Mouse (Mus musculus): ENCODE results near the gene Gcn1l1. TPM values are rescaled to one million over a fixed set of nuclear protein-coding genes. Genes with fewer than 3 reads are reported as not detected.
A peak's percentile ranks its signal among the peaks of the same experiment; 100 is the strongest.

Gcn1l1 gene
- polyA plus RNA-seq, 1 experiment from 2014 or later = 35.1 TPM

DNA sequence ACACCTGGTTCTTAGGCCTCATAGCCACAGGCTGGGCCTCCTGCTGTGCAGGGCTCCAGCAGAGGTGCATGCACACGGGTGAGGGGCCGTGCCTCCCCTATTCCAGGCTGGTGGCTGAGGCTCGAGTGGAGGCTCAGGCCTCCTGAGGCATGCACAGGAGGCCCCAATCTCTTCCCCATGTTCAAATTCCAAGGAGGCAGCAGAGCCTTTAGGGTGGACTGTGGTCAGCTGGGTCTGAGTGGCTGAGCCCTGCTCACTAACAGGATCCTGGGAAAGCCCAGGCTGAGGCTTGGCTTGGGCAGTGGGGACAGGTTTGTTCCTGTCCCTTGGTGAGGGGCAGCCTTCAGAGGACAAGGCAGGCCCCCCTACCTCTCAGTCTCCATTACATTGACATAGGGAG, 83.8 kb downstream of the Gcn1l1 start:
- Histone ChIP-seq H3K4me2 (ENCODE audit: low read depth, low read length) (no peak overlapping the region), H3K27me3 (ENCODE audit: control insufficient read depth, insufficient read depth, low read length) (no peaks in the 10 kb centered on the region), H3K36me3 (ENCODE audit: control insufficient read depth, insufficient read depth, low read length) (peaks cover 12% of the 10 kb centered on the region; the same call in 1 of the 2 replicates), H3K27ac (ENCODE audit: low read length) (no peak overlapping the region), H3K9me3 (replicated peaks; ENCODE audit: control insufficient read depth, low read length) (no peaks in the 10 kb centered on the region), H3K4me3 (replicated peaks; ENCODE audit: low read length) (no peak overlapping the region), H3K4me1 (ENCODE audit: control insufficient read depth, insufficient read depth, low read length) (0 out of 2 replicates have a peak, but pooled peaks cover 10% of the 10 kb centered on the region), H3K9ac (ENCODE audit: low read length) (no peak overlapping the region; the same call in 1 of the 2 replicates)
- 69% methylated on average over 3 of the region's 3 CpGs for WGBS
- no peak for ATAC-seq (ENCODE audit: insufficient read depth, low FRiP score)

GRCm38 (mm10) chr5:115649699-115650098, 84.6 kb downstream of the Gcn1l1 start:
- Histone ChIP-seq H3K4me3 (replicated peaks; ENCODE audit: low read length) (no peak overlapping the region), H3K27ac (ENCODE audit: low read length) (no peak overlapping the region), H3K9me3 (replicated peaks; ENCODE audit: control insufficient read depth, low read length) (no peaks in the 10 kb centered on the region), H3K9ac (ENCODE audit: low read length) (no peak overlapping the region), H3K4me1 (ENCODE audit: control insufficient read depth, insufficient read depth, low read length) (0 out of 2 replicates have a peak, but pooled peaks cover 10% of the 10 kb centered on the region), H3K4me2 (ENCODE audit: low read depth, low read length) (no peak overlapping the region), H3K36me3 (ENCODE audit: control insufficient read depth, insufficient read depth, low read length) (peaks cover 12% of the 10 kb centered on the region; the same call in 1 of the 2 replicates), H3K27me3 (ENCODE audit: control insufficient read depth, insufficient read depth, low read length) (no peaks in the 10 kb centered on the region)
- 83% methylated on average over 8 of the region's 8 CpGs for WGBS
- ATAC-seq (ENCODE audit: insufficient read depth, low FRiP score) = no peak

- WGBS = 91% methylated on average over 10 of the region's 10 CpGs
- ATAC-seq (ENCODE audit: insufficient read depth, low FRiP score) = no peak
Observed at GRCm38 (mm10) chr5:115650885-115651284, 85.8 kb downstream of the Gcn1l1 start.

DNA sequence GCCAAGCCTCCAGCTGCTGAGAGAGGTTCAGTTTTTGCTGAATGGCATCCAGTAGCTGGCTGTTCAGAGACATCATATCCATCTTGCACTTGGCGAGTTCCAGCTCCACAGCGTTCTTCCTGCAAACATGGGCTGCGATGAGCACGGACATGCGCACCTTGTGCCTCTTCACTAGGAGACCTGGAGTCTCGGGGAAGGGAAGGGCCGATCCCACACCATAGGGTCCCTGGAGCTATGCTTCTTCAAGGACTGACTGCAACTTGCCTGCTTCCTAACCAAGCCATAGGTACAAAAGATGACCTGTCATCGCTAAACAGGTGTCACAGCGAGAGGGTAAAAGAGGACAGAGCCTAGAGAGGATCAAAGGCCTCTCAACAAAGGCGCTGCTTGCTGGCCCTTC, 86.8 kb downstream of the Gcn1l1 start:
- Histone ChIP-seq H3K4me3 (replicated peaks; ENCODE audit: low read length) (0 out of 2 replicates have a peak overlapping the region, but pooled peaks have one; percentile 50), H3K36me3 (ENCODE audit: control insufficient read depth, insufficient read depth, low read length) (peaks cover 3% of the 10 kb centered on the region; the same call in 1 of the 2 replicates), H3K9me3 (replicated peaks; ENCODE audit: control insufficient read depth, low read length) (no peaks in the 10 kb centered on the region), H3K4me2 (ENCODE audit: low read depth, low read length) (peak overlapping the region; percentile 78), H3K4me1 (ENCODE audit: control insufficient read depth, insufficient read depth, low read length) (0 out of 2 replicates have a peak, but pooled peaks cover 10% of the 10 kb centered on the region), H3K27me3 (ENCODE audit: control insufficient read depth, insufficient read depth, low read length) (no peaks in the 10 kb centered on the region), H3K27ac (ENCODE audit: low read length) (peak overlapping the region; percentile 91; the same call in 1 of the 2 replicates), H3K9ac (ENCODE audit: low read length) (peak overlapping the region; percentile 75)
- WGBS = 84% methylated on average over 10 of the region's 10 CpGs
- ATAC-seq (ENCODE audit: insufficient read depth, low FRiP score) = no peak

More at GRCm38 (mm10) chr5:115650885-115651284, 85.8 kb downstream of the Gcn1l1 start:
- H3K36me3 ChIP-seq (ENCODE audit: control insufficient read depth, insufficient read depth, low read length) = peaks cover 3% of the 10 kb centered on the region; the same call in 1 of the 2 replicates
- H3K4me2 ChIP-seq (ENCODE audit: low read depth, low read length) = no peak overlapping the region
- no peak overlapping the region for H3K9ac ChIP-seq (ENCODE audit: low read length)
- no peaks in the 10 kb centered on the region for H3K27me3 ChIP-seq (ENCODE audit: control insufficient read depth, insufficient read depth, low read length)
- no peak overlapping the region for H3K4me3 ChIP-seq (replicated peaks; ENCODE audit: low read length)
- 0 out of 2 replicates have a peak, but pooled peaks cover 10% of the 10 kb centered on the region for H3K4me1 ChIP-seq (ENCODE audit: control insufficient read depth, insufficient read depth, low read length)
- no peak overlapping the region for H3K27ac ChIP-seq (ENCODE audit: low read length)
- no peaks in the 10 kb centered on the region for H3K9me3 ChIP-seq (replicated peaks; ENCODE audit: control insufficient read depth, low read length)

DNA sequence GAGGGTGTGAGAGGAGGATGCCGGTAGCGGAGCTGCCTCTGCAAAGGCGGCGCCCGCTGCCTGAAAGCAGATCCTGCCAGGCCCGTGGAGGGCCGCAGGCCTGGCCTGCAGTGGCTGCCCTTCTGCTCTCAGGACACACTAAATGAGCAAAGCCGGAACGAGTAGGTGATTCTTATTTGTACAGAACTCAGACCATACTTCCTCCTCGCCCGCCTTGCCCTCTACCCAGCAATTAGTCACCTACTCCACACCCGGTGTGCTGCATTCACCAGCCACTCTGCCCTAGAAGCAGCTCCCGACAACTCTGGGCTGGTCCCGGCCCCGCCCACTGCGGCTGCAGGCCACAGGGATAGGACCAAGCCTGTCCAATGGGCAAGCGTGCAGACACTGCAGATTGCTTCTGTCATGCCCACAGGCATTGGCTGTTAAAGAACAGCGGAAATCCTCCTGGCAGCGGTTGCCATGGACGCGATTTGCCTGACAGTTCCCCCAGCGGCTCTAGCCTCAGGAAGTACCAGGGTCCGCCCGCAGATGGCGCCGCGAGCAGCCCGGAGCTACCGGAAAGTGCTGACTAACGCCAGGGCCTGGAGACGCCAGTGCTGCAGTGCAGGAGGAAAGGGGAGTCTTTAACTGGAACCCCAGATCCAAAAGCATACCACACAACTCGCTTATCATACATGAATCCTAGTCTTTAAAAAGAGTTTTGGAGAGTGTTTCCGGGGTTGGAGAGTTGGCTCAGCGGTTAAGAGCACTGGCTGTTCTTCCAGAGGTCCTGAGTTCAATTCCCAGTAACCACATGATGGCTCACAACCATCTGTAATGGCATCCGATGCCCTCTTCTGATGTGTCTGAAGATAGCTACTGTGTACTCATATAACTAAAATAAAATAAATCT, 87.9 kb downstream of the Gcn1l1 start:
- peak overlapping the region; percentile 75 for H3K9ac ChIP-seq (ENCODE audit: low read length)
- no peaks in the 10 kb centered on the region for H3K27me3 ChIP-seq (ENCODE audit: control insufficient read depth, insufficient read depth, low read length)
- peak overlapping the region; percentile 91 for H3K27ac ChIP-seq (ENCODE audit: low read length)
- no peaks in the 10 kb centered on the region for H3K36me3 ChIP-seq (ENCODE audit: control insufficient read depth, insufficient read depth, low read length)
- 3% methylated on average over 35 of the region's 35 CpGs for WGBS
- peak overlapping the region; percentile 78 for H3K4me2 ChIP-seq (ENCODE audit: low read depth, low read length)
- ATAC-seq (ENCODE audit: insufficient read depth, low FRiP score) = peak; percentile 100
- H3K4me1 ChIP-seq (ENCODE audit: control insufficient read depth, insufficient read depth, low read length) = 0 out of 2 replicates have a peak, but pooled peaks cover 10% of the 10 kb centered on the region
- no peaks in the 10 kb centered on the region for H3K9me3 ChIP-seq (replicated peaks; ENCODE audit: control insufficient read depth, low read length)
- peak overlapping the region; percentile 50 for H3K4me3 ChIP-seq (replicated peaks; ENCODE audit: low read length)

- 89% methylated on average over 12 of the region's 12 CpGs for WGBS
- Histone ChIP-seq H3K4me2 (ENCODE audit: low read depth, low read length) (no peak overlapping the region), H3K4me3 (replicated peaks; ENCODE audit: low read length) (no peak overlapping the region), H3K9me3 (replicated peaks; ENCODE audit: control insufficient read depth, low read length) (no peaks in the 10 kb centered on the region), H3K9ac (ENCODE audit: low read length) (no peak overlapping the region), H3K4me1 (ENCODE audit: control insufficient read depth, insufficient read depth, low read length) (0 out of 2 replicates have a peak, but pooled peaks cover 10% of the 10 kb centered on the region), H3K27ac (ENCODE audit: low read length) (no peak overlapping the region), H3K36me3 (ENCODE audit: control insufficient read depth, insufficient read depth, low read length) (no peaks in the 10 kb centered on the region), H3K27me3 (ENCODE audit: control insufficient read depth, insufficient read depth, low read length) (no peaks in the 10 kb centered on the region)
- ATAC-seq (ENCODE audit: insufficient read depth, low FRiP score) = no peak
Observed at GRCm38 (mm10) chr5:115653776-115654175, 88.7 kb downstream of the Gcn1l1 start.

GRCm38 (mm10) chr5:115656677-115657076, 91.6 kb downstream of the Gcn1l1 start:
- Histone ChIP-seq H3K4me1 (ENCODE audit: control insufficient read depth, insufficient read depth, low read length) (0 out of 2 replicates have a peak, but pooled peaks cover 9% of the 10 kb centered on the region), H3K27me3 (ENCODE audit: control insufficient read depth, insufficient read depth, low read length) (no peaks in the 10 kb centered on the region), H3K36me3 (ENCODE audit: control insufficient read depth, insufficient read depth, low read length) (no peaks in the 10 kb centered on the region), H3K4me3 (replicated peaks; ENCODE audit: low read length) (no peak overlapping the region), H3K9me3 (replicated peaks; ENCODE audit: control insufficient read depth, low read length) (no peaks in the 10 kb centered on the region), H3K9ac (ENCODE audit: low read length) (no peak overlapping the region), H3K4me2 (ENCODE audit: low read depth, low read length) (no peak overlapping the region), H3K27ac (ENCODE audit: low read length) (peak overlapping the region; percentile 32; the same call in 1 of the 2 replicates)
- 68% methylated on average over 6 of the region's 6 CpGs for WGBS
- no peak for ATAC-seq (ENCODE audit: insufficient read depth, low FRiP score)

DNA sequence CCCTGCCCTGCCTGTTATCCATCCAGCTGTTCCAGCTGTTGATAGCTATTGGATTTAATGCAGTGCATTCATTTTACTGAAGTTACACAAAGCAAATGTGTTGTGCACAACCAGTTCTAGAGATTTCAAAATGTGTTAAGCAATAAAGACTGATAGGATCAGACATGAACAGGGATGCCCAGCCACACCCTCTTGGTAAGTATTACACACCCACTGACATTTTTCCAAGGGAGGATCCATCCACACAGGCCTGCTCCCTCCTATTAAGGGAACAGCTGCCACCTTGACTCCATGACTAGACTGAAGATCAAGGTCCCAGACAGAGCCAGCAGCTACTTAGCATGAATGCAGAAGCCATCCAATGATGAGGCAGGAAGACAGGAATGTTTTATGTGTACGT, 92.2 kb downstream of the Gcn1l1 start:
- ATAC-seq (ENCODE audit: insufficient read depth, low FRiP score) = no peak
- no peak overlapping the region; the same call in 1 of the 2 replicates for H3K27ac ChIP-seq (ENCODE audit: low read length)

GRCm38 (mm10) chr5:115658352-115658751, 93.3 kb downstream of the Gcn1l1 start:
- no peaks in the 10 kb centered on the region for H3K9me3 ChIP-seq (replicated peaks; ENCODE audit: control insufficient read depth, low read length)
- ATAC-seq (ENCODE audit: insufficient read depth, low FRiP score) = no peak

More for the DNA sequence above, 92.2 kb downstream of the Gcn1l1 start:
- Histone ChIP-seq H3K36me3 (ENCODE audit: control insufficient read depth, insufficient read depth, low read length) (no peaks in the 10 kb centered on the region), H3K4me2 (ENCODE audit: low read depth, low read length) (no peak overlapping the region), H3K4me1 (ENCODE audit: control insufficient read depth, insufficient read depth, low read length) (0 out of 2 replicates have a peak, but pooled peaks cover 3% of the 10 kb centered on the region), H3K9ac (ENCODE audit: low read length) (no peak overlapping the region), H3K9me3 (replicated peaks; ENCODE audit: control insufficient read depth, low read length) (no peaks in the 10 kb centered on the region), H3K4me3 (replicated peaks; ENCODE audit: low read length) (no peak overlapping the region), H3K27me3 (ENCODE audit: control insufficient read depth, insufficient read depth, low read length) (no peaks in the 10 kb centered on the region)
- WGBS = 67% methylated on average over 1 of the region's 1 CpGs

More at GRCm38 (mm10) chr5:115658352-115658751, 93.3 kb downstream of the Gcn1l1 start:
- Histone ChIP-seq H3K4me3 (replicated peaks; ENCODE audit: low read length) (no peak overlapping the region), H3K27ac (ENCODE audit: low read length) (no peak overlapping the region), H3K4me2 (ENCODE audit: low read depth, low read length) (no peak overlapping the region), H3K36me3 (ENCODE audit: control insufficient read depth, insufficient read depth, low read length) (no peaks in the 10 kb centered on the region), H3K4me1 (ENCODE audit: control insufficient read depth, insufficient read depth, low read length) (no peaks in the 10 kb centered on the region), H3K9ac (ENCODE audit: low read length) (no peak overlapping the region), H3K27me3 (ENCODE audit: control insufficient read depth, insufficient read depth, low read length) (no peaks in the 10 kb centered on the region)
- 72% methylated on average over 6 of the region's 6 CpGs for WGBS
